Mouse (Mus musculus): Measurements from ENCODE around the gene Dchs2. TPM values are rescaled to one million over a fixed set of nuclear protein-coding genes. Genes with fewer than 3 reads are reported as not detected.

Gene Dchs2
- polyA plus RNA-seq (2016; fragmentation: Nextera tagmentation; extraction: Ambion mirVana), result 0.42 and 0.59 TPM in 2 replicates

GRCm38 (mm10) chr3:83127726-83128448 lies at the start of gene Dchs2:
Gene Dchs2 (plus strand): TSS chr3:83127948.
- H3K27ac ChIP-seq, result peak within 1 kb of the TSS; percentile 77
- WGBS, result under 1% methylated on average over 55 of the region's 55 CpGs

GRCm38 (mm10) chr3:83080567-83081055 lies 47.1 kb upstream of the Dchs2 start:
- peaks cover 20% of the 10 kb centered on the region for H3K4me1 ChIP-seq (replicated peaks)
- H3K27ac ChIP-seq, result peak overlapping the region; percentile 54
- H3K4me3 ChIP-seq, result peak overlapping the region; percentile 43
- 6% methylated on average over 11 of the region's 11 CpGs for WGBS
- no peaks in the 10 kb centered on the region for H3K27me3 ChIP-seq (ENCODE audit: insufficient read depth, poor library complexity, severe bottlenecking)
- no peaks in the 10 kb centered on the region for H3K9me3 ChIP-seq
- no peaks in the 10 kb centered on the region for H3K36me3 ChIP-seq
- peak; percentile 68 for DNase-seq (ENCODE audit: low spot score)

More at GRCm38 (mm10) chr3:83127726-83128448, at the start of gene Dchs2:
- Histone ChIP-seq H3K4me1 (replicated peaks) (peaks cover 32% of the 10 kb centered on the region), H3K36me3 (no peaks in the 10 kb centered on the region), H3K9me3 (no peaks in the 10 kb centered on the region), H3K4me3 (peak within 1 kb of the TSS; percentile 69), H3K27me3 (ENCODE audit: insufficient read depth, poor library complexity, severe bottlenecking) (peaks cover 68% of the 10 kb centered on the region)
- peak; percentile 55 for DNase-seq (ENCODE audit: low spot score)

GRCm38 (mm10) chr3:83097586-83097985 lies 30.2 kb upstream of the Dchs2 start:
- Histone ChIP-seq H3K9me3 (no peaks in the 10 kb centered on the region), H3K36me3 (no peaks in the 10 kb centered on the region), H3K4me1 (replicated peaks) (peaks cover 41% of the 10 kb centered on the region), H3K4me3 (no peak overlapping the region), H3K27ac (peak overlapping the region; percentile 85), H3K27me3 (ENCODE audit: insufficient read depth, poor library complexity, severe bottlenecking) (0 out of 2 replicates have a peak, but pooled peaks cover 6% of the 10 kb centered on the region)
- no peak for DNase-seq (ENCODE audit: low spot score)
- WGBS, result 36% methylated on average over 6 of the region's 6 CpGs

- DNase-seq (ENCODE audit: low spot score), result peak; percentile 62
- peaks cover 41% of the 10 kb centered on the region for H3K4me1 ChIP-seq (replicated peaks)
- 4% methylated on average over 14 of the region's 14 CpGs for WGBS
- peak overlapping the region; percentile 85 for H3K27ac ChIP-seq
- H3K27me3 ChIP-seq (ENCODE audit: insufficient read depth, poor library complexity, severe bottlenecking), result 0 out of 2 replicates have a peak, but pooled peaks cover 6% of the 10 kb centered on the region
- H3K9me3 ChIP-seq, result no peaks in the 10 kb centered on the region
- H3K4me3 ChIP-seq, result peak overlapping the region; percentile 39
- H3K36me3 ChIP-seq, result no peaks in the 10 kb centered on the region
These were observed 29.2 kb upstream of the Dchs2 start for GRCm38 (mm10) chr3:83098546-83099034.

GRCm38 (mm10) chr3:83099139-83099538 lies 28.6 kb upstream of the Dchs2 start:
- no peaks in the 10 kb centered on the region for H3K36me3 ChIP-seq
- H3K4me1 ChIP-seq (replicated peaks), result peaks cover 41% of the 10 kb centered on the region
- H3K27me3 ChIP-seq (ENCODE audit: insufficient read depth, poor library complexity, severe bottlenecking), result 0 out of 2 replicates have a peak, but pooled peaks cover 6% of the 10 kb centered on the region
- peak overlapping the region; percentile 85 for H3K27ac ChIP-seq
- no peaks in the 10 kb centered on the region for H3K9me3 ChIP-seq
- 64% methylated on average over 1 of the region's 1 CpGs for WGBS
- H3K4me3 ChIP-seq, result peak overlapping the region; percentile 39
- no peak for DNase-seq (ENCODE audit: low spot score)

- Histone ChIP-seq H3K4me1 (replicated peaks) (peaks cover 41% of the 10 kb centered on the region), H3K27me3 (ENCODE audit: insufficient read depth, poor library complexity, severe bottlenecking) (0 out of 2 replicates have a peak, but pooled peaks cover 6% of the 10 kb centered on the region), H3K9me3 (peaks cover 5% of the 10 kb centered on the region; the same call in 1 of the 2 replicates), H3K27ac (peak overlapping the region; percentile 85), H3K4me3 (no peak overlapping the region), H3K36me3 (no peaks in the 10 kb centered on the region)
- 61% methylated on average over 6 of the region's 6 CpGs for WGBS
- no peak for DNase-seq (ENCODE audit: low spot score)
These were observed 28.1 kb upstream of the Dchs2 start for GRCm38 (mm10) chr3:83099651-83100050.

- Histone ChIP-seq H3K27me3 (ENCODE audit: insufficient read depth, poor library complexity, severe bottlenecking) (no peaks in the 10 kb centered on the region), H3K9me3 (peaks cover 17% of the 10 kb centered on the region), H3K4me3 (no peak overlapping the region), H3K36me3 (no peaks in the 10 kb centered on the region), H3K4me1 (replicated peaks) (peaks cover 31% of the 10 kb centered on the region), H3K27ac (no peak overlapping the region)
- no peak for DNase-seq (ENCODE audit: low spot score)
- 92% methylated on average over 6 of the region's 6 CpGs for WGBS
These were observed 25.5 kb upstream of the Dchs2 start for GRCm38 (mm10) chr3:83102286-83102685.

GRCm38 (mm10) chr3:83110163-83110562 lies 17.6 kb upstream of the Dchs2 start:
- H3K4me3 ChIP-seq, result no peak overlapping the region
- no peaks in the 10 kb centered on the region for H3K36me3 ChIP-seq
- H3K9me3 ChIP-seq, result peaks cover 7% of the 10 kb centered on the region
- no peak overlapping the region for H3K27ac ChIP-seq
- WGBS, result 37% methylated on average over 4 of the region's 4 CpGs
- peaks cover 34% of the 10 kb centered on the region for H3K4me1 ChIP-seq (replicated peaks)
- DNase-seq (ENCODE audit: low spot score), result peak; percentile 31
- 0 out of 2 replicates have a peak, but pooled peaks cover 4% of the 10 kb centered on the region for H3K27me3 ChIP-seq (ENCODE audit: insufficient read depth, poor library complexity, severe bottlenecking)

- Histone ChIP-seq H3K36me3 (no peaks in the 10 kb centered on the region), H3K4me3 (no peak overlapping the region), H3K27ac (peak overlapping the region; percentile 62), H3K27me3 (ENCODE audit: insufficient read depth, poor library complexity, severe bottlenecking) (0 out of 2 replicates have a peak, but pooled peaks cover 4% of the 10 kb centered on the region), H3K9me3 (no peaks in the 10 kb centered on the region), H3K4me1 (replicated peaks) (peaks cover 34% of the 10 kb centered on the region)
- WGBS, result 37% methylated on average over 7 of the region's 7 CpGs
- no peak for DNase-seq (ENCODE audit: low spot score)
These were observed 16.1 kb upstream of the Dchs2 start for GRCm38 (mm10) chr3:83111485-83112261.

GRCm38 (mm10) chr3:83112869-83113268 lies 14.9 kb upstream of the Dchs2 start:
- Histone ChIP-seq H3K27ac (peak overlapping the region; percentile 62; the same call in 1 of the 2 replicates), H3K27me3 (ENCODE audit: insufficient read depth, poor library complexity, severe bottlenecking) (0 out of 2 replicates have a peak, but pooled peaks cover 4% of the 10 kb centered on the region), H3K36me3 (no peaks in the 10 kb centered on the region), H3K4me1 (replicated peaks) (peaks cover 34% of the 10 kb centered on the region), H3K4me3 (no peak overlapping the region), H3K9me3 (no peaks in the 10 kb centered on the region)
- 16% methylated on average over 3 of the region's 3 CpGs for WGBS
- peak; percentile 28 for DNase-seq (ENCODE audit: low spot score)

GRCm38 (mm10) chr3:83114946-83115345 lies 12.8 kb upstream of the Dchs2 start:
- Histone ChIP-seq H3K9me3 (no peaks in the 10 kb centered on the region), H3K36me3 (no peaks in the 10 kb centered on the region), H3K4me1 (replicated peaks) (peaks cover 34% of the 10 kb centered on the region), H3K27ac (no peak overlapping the region; the same call in 1 of the 2 replicates), H3K4me3 (no peak overlapping the region), H3K27me3 (ENCODE audit: insufficient read depth, poor library complexity, severe bottlenecking) (0 out of 2 replicates have a peak, but pooled peaks cover 4% of the 10 kb centered on the region)
- 58% methylated on average over 1 of the region's 1 CpGs for WGBS
- DNase-seq (ENCODE audit: low spot score), result no peak

GRCm38 (mm10) chr3:83117592-83117991 lies 10.2 kb upstream of the Dchs2 start:
- WGBS, result 80% methylated on average over 10 of the region's 10 CpGs
- H3K4me1 ChIP-seq (replicated peaks), result peaks cover 16% of the 10 kb centered on the region
- H3K9me3 ChIP-seq, result no peaks in the 10 kb centered on the region

More at GRCm38 (mm10) chr3:83117592-83117991, 10.2 kb upstream of the Dchs2 start:
- no peaks in the 10 kb centered on the region for H3K27me3 ChIP-seq (ENCODE audit: insufficient read depth, poor library complexity, severe bottlenecking)
- no peaks in the 10 kb centered on the region for H3K36me3 ChIP-seq
- DNase-seq (ENCODE audit: low spot score), result no peak
- no peak overlapping the region for H3K27ac ChIP-seq
- H3K4me3 ChIP-seq, result no peak overlapping the region

All from hindbrain, embryonic 10.5 days (tissue).